Mouse (Mus musculus): ENCODE measurements at regions not wholly inside any gene's neighbourhood (a gene's known extent, or its start where the extent isn't known, plus 50 kb on each side); places are given as distances from the start of the nearest gene placed in this dataset.

- no peak for DNase-seq (ENCODE audit: low spot score in 2 of 2)
Observed at GRCm38 (mm10) chrX:13344701-13345100, 63.9 kb downstream of the Ddx3x start.

GRCm38 (mm10) chrX:13345126-13345525 lies 64.4 kb downstream of the Ddx3x start:
- peak in 1 of 2 experiments; percentile 5 for DNase-seq (ENCODE audit: low spot score in 2 of 2)

- DNase-seq (ENCODE audit: low spot score in 2 of 2) = peak in 1 of 2 experiments; percentile 3
Observed at GRCm38 (mm10) chrX:13346011-13346631, 65.4 kb downstream of the Ddx3x start.

GRCm38 (mm10) chrX:13346696-13347026 lies 65.9 kb downstream of the Ddx3x start:
- no peak for DNase-seq (ENCODE audit: low spot score in 2 of 2)

- peak; percentile 42 to 57 for DNase-seq (ENCODE audit: low spot score in 2 of 2)
Observed at GRCm38 (mm10) chrX:13347027-13347840, 66.5 kb downstream of the Ddx3x start.

- DNase-seq (ENCODE audit: low spot score in 2 of 2) = no peak
Observed at GRCm38 (mm10) chrX:13348415-13348814, 67.6 kb downstream of the Ddx3x start.

GRCm38 (mm10) chrX:13350461-13350860 lies 69.7 kb downstream of the Ddx3x start:
- DNase-seq (ENCODE audit: low spot score in 2 of 2) = no peak

- no peak for DNase-seq (ENCODE audit: low spot score in 2 of 2)
Observed at GRCm38 (mm10) chrX:13357149-13357783, 76.5 kb downstream of the Ddx3x start.

GRCm38 (mm10) chrX:13357973-13358372 lies 77.2 kb downstream of the Ddx3x start:
- DNase-seq (ENCODE audit: low spot score in 2 of 2) = no peak

- DNase-seq (ENCODE audit: low spot score in 2 of 2) = no peak
Observed at GRCm38 (mm10) chrX:13360436-13360835, 79.7 kb downstream of the Ddx3x start.

- no peak for DNase-seq (ENCODE audit: low spot score in 2 of 2)
Observed at GRCm38 (mm10) chrX:13370319-13370718, 89.5 kb downstream of the Ddx3x start.

- DNase-seq (ENCODE audit: low spot score in 2 of 2) = no peak
Observed at GRCm38 (mm10) chrX:13372752-13373151, 92.0 kb downstream of the Ddx3x start.

GRCm38 (mm10) chrX:13386354-13386753 lies 79.6 kb upstream of the Nyx start:
- DNase-seq (ENCODE audit: low spot score in 2 of 2) = no peak

GRCm38 (mm10) chrX:13398466-13398865 lies 67.4 kb upstream of the Nyx start:
- peak in 1 of 2 experiments; percentile 17 for DNase-seq (ENCODE audit: low spot score in 2 of 2)

GRCm38 (mm10) chrX:13412726-13413125 lies 53.2 kb upstream of the Nyx start:
- DNase-seq (ENCODE audit: low spot score in 2 of 2) = no peak

- no peak for DNase-seq (ENCODE audit: low spot score in 2 of 2)
Observed at GRCm38 (mm10) chrX:13413135-13413534, 52.8 kb upstream of the Nyx start.

Data from layer of hippocampus, adult 18-20 months (tissue).